Mouse (Mus musculus): ENCODE measurements around the gene Olfr71.

GRCm38 (mm10) chr4:43727718-43728575 lies 17.9 kb upstream of the Olfr71 start:
- TF ChIP-seq CTCF (IDR thresholded peaks at IDR 0.05; ENCODE audit: control insufficient read depth, insufficient read depth, low read length): no peak
- TF ChIP-seq POLR2A (IDR thresholded peaks at IDR 0.05; ENCODE audit: borderline replicate concordance, control insufficient read depth, low read depth, low read length): no peak
